Mouse (Mus musculus) stomach, postnatal 0 days (tissue): Measurements from ENCODE around the gene Thsd4.

Source experiments
- CTCF ChIP-seq: IDR thresholded peaks from 2 replicates; pipeline ENCODE4 v1.5.1; 2016; ENCODE audit warnings: antibody characterized with exemption, low read depth, mild to moderate bottlenecking, moderate library complexity
- EP300 ChIP-seq: optimal IDR thresholded peaks from 2 replicates; pipeline ENCODE3; 2016; ENCODE audit warnings: antibody characterized with exemption

DNA sequence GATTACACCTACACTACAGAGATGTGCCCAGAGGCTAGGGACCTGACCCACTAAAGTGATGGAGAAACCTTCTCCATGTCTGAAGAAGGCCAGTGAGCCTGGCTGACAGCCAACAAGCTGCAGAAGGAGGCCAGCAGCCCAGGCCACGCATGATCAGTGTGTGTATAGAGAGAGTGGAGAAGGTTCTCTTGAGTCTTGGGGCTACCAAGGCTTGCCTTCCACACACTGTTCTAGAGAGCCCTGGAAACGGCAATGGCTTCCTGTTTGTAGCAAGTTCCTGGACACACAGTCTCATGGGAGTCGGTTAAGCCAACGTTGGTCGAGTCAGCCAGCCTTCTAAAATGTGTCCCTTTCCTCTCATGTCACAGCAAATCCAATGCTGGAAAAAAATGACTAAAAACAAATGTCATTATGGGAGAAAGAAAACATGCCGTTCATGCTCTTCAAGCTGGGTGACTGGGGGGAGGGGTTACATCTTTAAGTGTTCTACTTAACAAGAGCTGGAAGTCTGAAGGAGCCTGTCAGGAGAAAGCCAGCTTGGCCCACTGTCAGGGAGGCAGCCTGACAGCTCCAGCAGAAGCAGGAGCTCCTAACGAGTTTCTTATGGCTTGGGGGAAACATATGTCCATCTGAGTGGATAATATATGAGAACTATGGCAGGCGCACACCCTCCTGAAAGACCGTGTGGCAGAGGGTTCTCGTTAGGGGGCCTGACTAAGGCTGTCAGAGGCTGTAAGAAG is 257.1 kb downstream of the Thsd4 start:
- no peak for TF ChIP-seq CTCF
- TF ChIP-seq EP300: no peak
